Comparison of ENCODE assay signal across 21 mouse cellular contexts in the genomic region with DNA sequence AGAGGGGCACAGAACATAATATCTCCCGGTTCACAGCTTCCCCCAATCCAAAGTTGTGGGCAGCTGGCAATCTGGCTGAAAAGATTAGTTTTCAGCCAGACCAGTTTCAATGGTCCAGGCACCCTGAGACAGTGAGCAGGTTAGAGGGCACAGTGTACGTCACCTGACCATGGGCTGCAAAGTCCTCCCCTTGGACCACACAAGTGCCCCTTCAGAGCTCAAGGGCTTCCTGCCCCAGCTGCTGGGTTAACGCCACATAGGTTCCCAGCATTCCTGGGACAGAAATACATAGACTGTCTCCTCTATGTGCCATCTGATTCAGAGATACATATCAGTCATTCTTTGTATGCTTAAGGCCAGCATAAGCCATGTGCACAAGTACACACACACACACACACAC.
DNase-seq lines count a peak whose midpoint lies in the region; ATAC-seq and TF ChIP-seq lines count a peak whose summit lies in the region.
"Had no signal": no experiment of that assay in that cellular context is flagged by ENCODE, and none has a peak within 500 bp of the region (broad histone marks: within the 10 kb centered on the region; RNA-seq: fewer than 3 reads in every experiment).

No protein-coding gene starts in this region.

- no peak overlapping the region for H3K4me3 ChIP-seq in lung, embryonic 16.5 days (ENCODE audit: low read length)
- no peak overlapping the region for H3K4me3 ChIP-seq in lung, adult 2 months (replicated peaks; ENCODE audit: extremely low read depth, low read depth, low read length)
- H3K4me3 ChIP-seq: embryonic facial prominence, embryonic 13.5 days; embryonic facial prominence, embryonic 15.5 days; erythroblast, embryonic 14.5 days; forebrain, embryonic 10.5 days; forebrain, embryonic 12.5 days had no signal

- 57% methylated on average over 3 of the region's 3 CpGs for WGBS in lung, embryonic 16.5 days
- WGBS in lung, adult 2 months: 69% methylated on average over 3 of the region's 3 CpGs

- H3K27ac ChIP-seq in lung, embryonic 16.5 days (ENCODE audit: low read length): no peak overlapping the region
- H3K27ac ChIP-seq: embryonic facial prominence, embryonic 13.5 days; embryonic facial prominence, embryonic 15.5 days; forebrain, embryonic 10.5 days; forebrain, embryonic 12.5 days had no signal

- peak; percentile 74; the same call in 1 of the 2 replicates for ATAC-seq in lung, embryonic 16.5 days (ENCODE audit: low read depth)
- ATAC-seq: forebrain, embryonic 14.5 days; forebrain, embryonic 16.5 days had no signal

- H3K27me3 ChIP-seq in lung, embryonic 16.5 days (ENCODE audit: control insufficient read depth, insufficient read depth, low read depth, low read length): no peaks in the 10 kb centered on the region
- H3K27me3 ChIP-seq: embryonic facial prominence, embryonic 13.5 days; embryonic facial prominence, embryonic 15.5 days; forebrain, embryonic 12.5 days had no signal

- TF ChIP-seq POLR2A in lung, adult 2 months (IDR thresholded peaks at IDR 0.05; ENCODE audit: borderline replicate concordance, extremely low read depth, low read depth, low read length): no peak

- TF ChIP-seq CTCF in lung, adult 2 months (IDR thresholded peaks at IDR 0.05; ENCODE audit: insufficient read depth, low read length): no peak

- no peaks in the 10 kb centered on the region for H3K9me3 ChIP-seq in lung, embryonic 16.5 days (ENCODE audit: control insufficient read depth, low read length)
- H3K9me3 ChIP-seq: embryonic facial prominence, embryonic 13.5 days; embryonic facial prominence, embryonic 15.5 days; forebrain, embryonic 10.5 days; forebrain, embryonic 12.5 days had no signal

- no peak for DNase-seq in lung, postnatal 14 days
- DNase-seq in lung, postnatal 4 days: peak; percentile 26 to 64
- DNase-seq in lung, adult 2 months: no peak
- DNase-seq: adrenal gland, adult 2 months; adrenal gland, postnatal 10 days; adrenal gland, postnatal 25 days; cerebellum, adult 11 months; cerebellum, adult 18-20 months; cerebellum, adult 8-10 months; cerebellum, adult 9-11 months; cerebellum, postnatal 14 days; cerebellum, postnatal 36 days; embryo, embryonic 11 days had no signal

- no peaks in the 10 kb centered on the region for H3K36me3 ChIP-seq in lung, embryonic 16.5 days (ENCODE audit: control insufficient read depth, insufficient read depth, low read length)
- H3K36me3 ChIP-seq: embryonic facial prominence, embryonic 13.5 days; embryonic facial prominence, embryonic 15.5 days; forebrain, embryonic 10.5 days; forebrain, embryonic 12.5 days had no signal

- no peak overlapping the region for H3K4me2 ChIP-seq in lung, embryonic 16.5 days (ENCODE audit: low read depth, low read length)
- H3K4me2 ChIP-seq: embryonic facial prominence, embryonic 13.5 days; embryonic facial prominence, embryonic 15.5 days; forebrain, embryonic 12.5 days had no signal

- H3K9ac ChIP-seq in lung, embryonic 16.5 days (ENCODE audit: low read length): no peak overlapping the region
- H3K9ac ChIP-seq: embryonic facial prominence, embryonic 13.5 days; embryonic facial prominence, embryonic 15.5 days; forebrain, embryonic 12.5 days had no signal

- H3K4me1 ChIP-seq in lung, embryonic 16.5 days (replicated peaks; ENCODE audit: control insufficient read depth, insufficient read depth, low read length): peaks cover 8% of the 10 kb centered on the region; the same call in 1 of the 2 replicates
- H3K4me1 ChIP-seq in lung, adult 2 months (ENCODE audit: control insufficient read depth, insufficient read depth, low read length): no peaks in the 10 kb centered on the region
- H3K4me1 ChIP-seq: embryonic facial prominence, embryonic 15.5 days had no signal

Comparison
In these comparisons a context has a peak if more than half of its experiments do, and no peak if none do; other contexts are left out.
1. DNase-seq: peak in lung, postnatal 4 days (2 of 2); none in lung, postnatal 14 days (single experiment) and lung, adult 2 months (single experiment).